Mouse (Mus musculus) mesoderm, embryonic 11.5 days (tissue): Measurements from ENCODE around the gene Mum1l1.
"Not testable (repeated sequence)": the region's sequence is repeated elsewhere in the genome, so short reads cannot be mapped to it uniquely, and the experiment has no call there.

ENCODE experiments used
- DNase-seq: peaks from one replicate; pipeline ENCODE4 v3.0.0-alpha.2; 2012; ENCODE audit warnings: low read depth, low spot score

The Mum1l1 gene

GRCm38 (mm10) chrX:139209829-139210225, at the start of gene Mum1l1:
Gene Mum1l1 (plus strand): TSS chrX:139210042.
- DNase-seq, result peak; percentile 67

DNA sequence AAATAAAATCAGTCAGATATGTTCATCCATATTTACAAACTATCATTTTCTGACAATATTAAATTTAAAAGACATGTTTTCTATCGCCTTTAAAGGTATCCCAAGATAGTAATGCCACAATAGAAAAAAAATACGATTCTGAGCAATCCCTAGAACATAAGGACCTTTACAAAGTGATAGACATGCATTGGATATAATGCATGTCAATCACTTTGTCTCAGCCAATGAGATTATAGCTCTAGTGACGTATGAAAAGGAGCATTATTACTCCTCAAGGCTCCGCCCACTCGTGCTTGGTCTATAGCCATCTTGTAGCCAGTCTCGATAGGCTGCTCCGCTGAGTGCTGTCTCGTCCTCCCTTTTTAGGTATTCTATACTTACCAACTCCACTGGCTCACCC, 30.9 kb upstream of the Mum1l1 start, which contains the start of gene 4933428M09Rik:
Gene 4933428M09Rik (plus strand): TSS at position 301 of the 400 bp plus-strand sequence.
- DNase-seq, result no peak

- not testable (repeated sequence) for DNase-seq
Observed at GRCm38 (mm10) chrX:139191506-139191905, 18.3 kb upstream of the Mum1l1 start.

DNA sequence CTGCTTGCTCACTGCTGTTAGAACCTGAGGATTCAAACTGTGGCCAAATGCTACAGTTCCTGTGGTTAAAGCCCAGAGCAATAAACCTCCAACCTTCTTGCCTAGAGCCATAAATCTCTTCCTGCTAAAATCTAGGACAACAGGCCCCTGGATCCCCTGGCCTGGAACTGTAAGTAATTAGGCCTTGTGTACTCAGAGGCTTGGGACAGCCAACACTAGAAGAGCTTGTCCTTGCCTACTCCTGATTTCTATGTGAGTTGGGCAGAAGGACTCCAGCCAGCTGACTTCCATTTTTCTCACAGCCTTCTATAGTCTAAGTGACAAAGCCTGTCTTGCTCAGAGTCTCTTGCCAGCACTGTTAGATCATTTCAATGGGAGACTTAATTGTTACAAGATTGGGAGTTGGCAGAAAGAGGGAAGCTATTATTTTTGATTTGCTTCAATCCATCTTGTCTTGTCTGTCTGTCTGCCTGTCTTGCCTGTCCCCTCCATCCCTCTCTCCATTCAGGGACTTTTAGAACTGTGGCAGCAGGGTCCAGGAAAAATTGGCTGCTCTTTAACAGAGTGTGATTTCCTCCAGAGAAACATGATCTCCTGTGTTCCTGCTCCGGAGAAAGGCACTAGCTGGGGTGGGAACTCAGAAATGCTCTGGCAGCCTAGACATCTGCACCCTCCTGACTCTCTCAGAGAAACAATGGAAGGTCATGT, 15.1 kb upstream of the Mum1l1 start:
- no peak for DNase-seq

- not testable (repeated sequence) for DNase-seq
Observed at GRCm38 (mm10) chrX:139209191-139209828, 532 bp upstream of the Mum1l1 start.

DNA sequence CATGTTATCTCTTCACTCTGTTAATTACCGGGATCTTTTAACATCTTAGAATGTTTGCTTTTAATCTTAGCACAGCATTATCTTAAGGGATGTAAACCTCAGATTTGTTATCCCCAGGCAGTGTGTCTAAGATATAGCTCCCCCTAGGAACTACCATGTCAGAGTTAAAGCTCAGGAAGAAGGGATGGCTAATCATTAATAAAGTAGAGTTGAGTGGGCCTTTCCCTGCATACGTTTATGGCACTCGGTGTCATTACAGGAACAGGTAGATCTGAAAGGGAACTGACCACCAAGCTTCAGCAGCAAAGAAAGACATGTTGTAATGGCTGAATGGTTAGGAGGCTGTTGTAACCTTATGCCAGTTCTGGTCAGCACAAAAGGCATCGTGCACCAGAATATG, 4.9 kb downstream of the Mum1l1 start:
- DNase-seq, result no peak

DNA sequence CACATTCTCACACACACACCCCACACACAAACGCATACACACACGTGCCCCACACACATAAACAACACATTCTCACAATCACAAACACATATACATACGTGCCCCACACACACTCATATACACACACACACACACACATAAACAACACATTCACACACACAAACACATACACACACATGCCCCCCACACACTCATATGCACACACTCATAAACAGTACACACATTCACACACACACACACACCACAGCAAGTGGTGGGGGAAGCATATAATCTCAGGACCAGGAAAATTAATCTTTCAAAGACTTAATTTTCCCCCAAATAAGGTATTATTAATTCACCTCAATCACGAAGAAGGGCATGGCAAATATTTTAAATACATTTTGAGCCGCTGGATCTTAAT, 6.6 kb downstream of the Mum1l1 start:
- no peak for DNase-seq

DNA sequence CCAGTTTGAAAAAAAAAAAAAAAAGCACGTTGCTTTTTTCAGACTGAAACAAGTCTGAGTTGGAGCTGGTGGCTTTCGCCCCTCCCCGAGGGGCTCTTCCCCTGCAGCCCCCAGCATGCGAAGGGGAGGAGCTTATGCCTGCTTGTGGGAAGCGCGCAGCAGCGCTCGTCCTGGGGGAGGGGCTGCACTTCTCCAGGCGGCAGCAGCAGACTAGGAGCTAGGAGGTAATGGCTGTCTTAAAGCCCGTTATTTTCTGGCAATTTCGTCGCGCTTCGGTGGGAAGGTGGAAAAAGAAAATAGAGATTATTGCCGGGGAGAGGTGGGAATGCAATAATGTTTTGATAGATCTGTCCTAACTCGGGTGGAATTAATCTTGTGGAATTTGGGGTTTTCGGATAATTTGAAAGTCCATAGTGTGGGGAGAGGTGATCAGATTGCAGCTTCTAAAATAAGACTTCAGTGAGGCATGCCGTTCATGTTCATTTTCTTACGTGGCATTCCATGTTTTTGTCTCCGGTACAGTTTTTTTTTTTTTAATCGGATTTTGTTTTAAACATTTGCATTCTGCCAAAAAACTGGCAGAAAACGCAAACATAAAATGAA, 7.2 kb downstream of the Mum1l1 start:
- DNase-seq, result peak; percentile 89

GRCm38 (mm10) chrX:139217776-139218175, 7.9 kb downstream of the Mum1l1 start:
- DNase-seq, result no peak

- peak; percentile 54 for DNase-seq
Observed at GRCm38 (mm10) chrX:139219017-139219416, 9.2 kb downstream of the Mum1l1 start.

- no peak for DNase-seq
Observed at GRCm38 (mm10) chrX:139220830-139221229, 11.0 kb downstream of the Mum1l1 start.

DNA sequence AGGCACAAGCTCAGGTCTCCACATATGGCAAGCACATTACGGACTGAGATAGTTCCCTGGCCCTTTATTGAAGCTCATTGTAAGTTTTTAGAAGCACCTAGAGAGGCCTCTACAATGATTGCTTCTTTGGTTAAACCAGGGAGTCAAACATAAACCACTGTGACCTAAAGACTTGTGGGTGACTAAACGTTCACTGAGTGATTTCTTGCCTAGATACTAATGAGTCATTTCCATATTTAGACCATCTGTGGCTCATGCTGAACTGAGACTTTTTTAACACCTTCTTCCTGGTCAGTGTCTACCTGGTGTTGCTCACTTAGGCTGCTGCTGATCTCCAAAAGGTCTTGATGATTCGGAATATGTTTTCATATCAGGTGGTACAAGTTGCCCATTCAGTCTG, 12.1 kb downstream of the Mum1l1 start:
- DNase-seq, result no peak

GRCm38 (mm10) chrX:139231143-139231542, 21.3 kb downstream of the Mum1l1 start:
- peak; percentile 60 for DNase-seq

DNA sequence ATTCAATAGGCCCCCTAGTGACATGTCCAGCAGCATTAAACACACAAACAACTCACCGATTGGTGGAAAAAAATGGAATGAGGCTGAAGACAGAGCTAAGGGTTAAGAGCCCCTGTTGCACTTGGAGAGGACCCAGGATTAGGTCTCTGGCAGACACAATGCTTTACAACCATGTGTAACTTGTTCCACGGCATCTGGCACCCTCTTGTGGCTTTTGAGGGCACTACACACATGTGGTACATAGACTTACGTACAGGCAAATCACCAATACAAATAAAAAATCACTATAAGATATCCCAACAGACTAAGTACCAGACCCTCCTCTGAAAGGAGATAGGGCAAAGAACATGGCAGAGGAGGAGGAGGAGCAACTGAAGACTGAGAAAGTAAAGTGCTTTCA, 37.5 kb downstream of the Mum1l1 start:
- DNase-seq, result peak; percentile 2

GRCm38 (mm10) chrX:139257072-139257471, 47.2 kb downstream of the Mum1l1 start:
- no peak for DNase-seq

- no peak for DNase-seq
Observed at GRCm38 (mm10) chrX:139281966-139282365, 72.1 kb downstream of the Mum1l1 start.
